Mouse (Mus musculus): ENCODE data around the gene Spata31d1b.
"Not testable (repeated sequence)": the region's sequence is repeated elsewhere in the genome, so short reads cannot be mapped to it uniquely, and the experiment has no call there.

The Spata31d1b gene

GRCm38 (mm10) chr13:59695781-59696180 is 16.3 kb upstream of the Spata31d1b start:
- no peak for DNase-seq (ENCODE audit: low read depth)

DNA sequence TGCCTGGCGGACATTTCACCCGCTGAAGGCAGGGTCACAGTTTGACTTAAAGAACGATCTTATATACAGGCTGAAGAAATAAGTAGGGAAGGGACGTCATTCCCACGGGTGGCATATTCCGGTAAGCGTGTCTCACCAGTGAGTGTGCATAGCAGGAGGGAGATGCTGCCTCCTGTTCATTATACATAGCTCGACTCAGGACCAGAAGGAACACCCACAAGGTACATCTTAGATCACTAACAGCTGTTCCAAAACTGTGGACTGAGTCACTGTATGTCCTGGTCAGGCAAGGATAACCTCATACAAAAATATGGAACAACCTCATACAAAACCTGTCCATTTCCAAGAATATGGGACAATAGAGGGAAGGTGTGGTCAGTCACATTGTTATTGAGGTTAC is 13.0 kb upstream of the Spata31d1b start:
- no peak for DNase-seq (ENCODE audit: low read depth)

- not testable (repeated sequence) for DNase-seq (ENCODE audit: low read depth)
Measured at GRCm38 (mm10) chr13:59700137-59700536, 11.9 kb upstream of the Spata31d1b start.

- DNase-seq (ENCODE audit: low read depth), result no peak
Measured at GRCm38 (mm10) chr13:59703514-59703913, 8.6 kb upstream of the Spata31d1b start.

DNA sequence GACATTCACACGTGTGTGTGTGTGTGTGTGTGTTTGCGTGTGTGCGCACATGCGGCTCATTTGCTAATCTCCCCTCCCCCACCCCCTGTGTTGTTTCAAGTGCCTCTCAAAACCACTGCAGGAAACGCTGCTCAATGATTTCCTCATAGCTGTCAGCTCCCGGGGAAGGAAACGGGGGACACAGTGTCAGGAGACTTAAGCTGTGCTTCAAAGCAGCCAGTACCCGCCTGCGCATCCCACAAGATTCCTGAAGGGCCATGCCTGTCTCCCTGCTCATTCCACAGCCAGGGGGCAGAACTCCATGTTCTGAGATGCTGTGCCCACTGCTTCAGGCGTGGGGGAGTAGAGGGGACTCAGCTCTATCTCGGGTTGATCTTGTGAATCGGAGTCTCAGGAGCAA is 7.5 kb upstream of the Spata31d1b start:
- DNase-seq (ENCODE audit: low read depth), result no peak

- DNase-seq (ENCODE audit: low read depth), result no peak
Measured at GRCm38 (mm10) chr13:59710230-59710629, 1.9 kb upstream of the Spata31d1b start, which contains the start of gene Spata31d1a. TSS of gene Spata31d1a (minus strand) at chr13:59710330.

- DNase-seq (ENCODE audit: low read depth), result no peak
Measured at GRCm38 (mm10) chr13:59713710-59714109, 1.6 kb downstream of the Spata31d1b start.

DNA sequence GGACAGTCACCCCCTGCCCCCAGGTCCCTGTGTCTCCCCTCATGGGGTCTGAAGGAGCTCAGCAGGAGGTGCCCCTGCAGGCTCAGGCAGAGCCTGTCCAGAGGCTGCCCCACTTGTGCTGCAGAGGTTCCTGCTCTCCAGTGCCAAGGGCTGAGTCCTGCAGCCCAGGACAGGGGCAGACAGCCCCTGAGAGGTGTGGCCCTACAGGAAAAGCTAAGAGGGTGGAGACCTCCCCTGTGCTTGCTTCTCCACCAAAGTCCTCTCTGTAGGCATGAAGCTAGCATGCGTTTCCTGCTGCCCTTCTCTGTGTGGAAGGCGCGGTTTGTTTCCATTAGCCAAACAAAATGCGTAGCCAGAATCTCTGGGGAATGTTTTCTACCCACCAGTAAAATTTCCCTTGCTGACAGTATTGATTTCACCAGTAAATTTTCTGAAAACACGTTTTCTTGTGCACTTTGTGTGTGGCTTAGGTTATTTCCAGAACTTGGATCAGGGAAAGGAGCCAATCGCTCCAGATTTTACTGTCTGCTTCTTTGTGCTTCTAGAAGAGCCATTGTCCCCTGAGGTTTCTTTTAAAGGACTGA is 6.9 kb downstream of the Spata31d1b start:
- not testable (repeated sequence) for DNase-seq (ENCODE audit: low read depth)

DNA sequence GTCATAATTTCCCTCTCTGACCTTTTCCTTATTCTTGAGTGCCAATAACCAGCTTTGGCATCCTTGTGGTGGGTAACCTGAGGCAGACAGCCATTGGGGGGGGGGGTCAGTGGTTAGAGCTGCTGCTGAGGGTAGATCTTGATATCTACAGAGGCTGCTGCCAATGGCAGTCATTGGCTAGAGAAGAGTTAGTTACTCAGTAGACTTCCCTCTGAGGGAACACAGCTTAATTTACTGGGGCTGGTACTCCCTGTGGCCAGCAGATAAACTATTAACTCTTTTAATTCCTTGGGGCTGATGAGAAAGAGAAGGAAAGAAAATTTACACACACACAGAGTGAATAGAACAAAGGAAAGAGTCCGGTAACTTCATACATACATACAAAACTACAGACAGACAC is 7.4 kb downstream of the Spata31d1b start:
- DNase-seq (ENCODE audit: low read depth), result no peak

DNA sequence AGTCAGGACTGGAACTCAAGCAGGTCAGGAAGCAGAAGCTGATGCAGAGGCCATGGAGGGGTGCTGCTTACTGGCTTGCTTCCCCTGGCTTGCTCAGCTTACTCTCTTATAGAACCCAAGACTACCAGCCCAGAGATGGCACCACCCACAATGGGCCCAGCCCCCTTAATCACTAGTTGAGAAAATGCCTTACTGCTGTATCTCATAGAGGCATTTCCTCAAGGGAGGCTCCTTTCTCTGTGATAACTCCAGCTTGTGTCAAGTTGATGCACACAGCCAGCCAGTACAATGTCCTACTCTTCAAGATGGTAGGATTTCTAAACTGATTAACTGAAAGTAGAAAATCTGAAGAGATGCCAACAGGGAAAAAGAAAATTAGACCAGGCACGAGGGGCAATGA is 10.0 kb downstream of the Spata31d1b start:
- DNase-seq (ENCODE audit: low read depth), result not testable (repeated sequence)

DNA sequence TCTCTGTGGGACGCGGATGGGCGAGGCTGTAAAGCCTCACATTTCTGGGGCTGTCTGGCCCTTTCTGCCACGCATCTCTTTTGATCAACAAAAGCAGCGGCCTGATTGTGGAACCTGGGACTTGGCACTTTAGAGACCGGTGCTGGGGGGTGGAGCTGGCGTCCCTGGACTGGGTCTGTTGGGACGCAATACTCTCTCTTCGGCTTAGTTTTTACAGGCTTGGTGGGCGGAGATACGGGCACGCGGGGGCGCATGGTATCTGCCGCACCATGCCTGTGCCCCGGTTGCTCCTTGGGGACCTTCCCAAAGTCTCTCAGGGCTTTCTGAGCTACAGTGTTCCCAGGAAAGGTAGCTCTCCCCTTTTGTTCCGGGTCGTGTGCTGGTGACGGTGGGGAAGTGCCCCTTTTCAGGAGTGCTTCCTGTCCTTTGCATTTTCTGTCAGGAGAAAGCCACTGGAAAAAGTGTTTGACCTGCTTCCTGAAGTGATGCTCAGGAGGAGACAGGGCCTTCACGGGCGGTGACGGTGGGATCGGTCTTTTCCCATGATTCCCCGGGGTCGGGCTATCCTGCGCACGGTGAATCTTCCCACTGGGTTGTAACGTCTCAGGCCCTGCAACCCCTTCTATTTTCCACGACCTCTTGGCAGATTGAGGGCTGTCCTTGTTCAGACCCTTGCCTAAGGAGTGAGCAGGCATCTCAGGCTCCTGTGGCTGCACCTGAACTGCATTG is 14.2 kb downstream of the Spata31d1b start:
- DNase-seq (ENCODE audit: low read depth), result no peak

DNA sequence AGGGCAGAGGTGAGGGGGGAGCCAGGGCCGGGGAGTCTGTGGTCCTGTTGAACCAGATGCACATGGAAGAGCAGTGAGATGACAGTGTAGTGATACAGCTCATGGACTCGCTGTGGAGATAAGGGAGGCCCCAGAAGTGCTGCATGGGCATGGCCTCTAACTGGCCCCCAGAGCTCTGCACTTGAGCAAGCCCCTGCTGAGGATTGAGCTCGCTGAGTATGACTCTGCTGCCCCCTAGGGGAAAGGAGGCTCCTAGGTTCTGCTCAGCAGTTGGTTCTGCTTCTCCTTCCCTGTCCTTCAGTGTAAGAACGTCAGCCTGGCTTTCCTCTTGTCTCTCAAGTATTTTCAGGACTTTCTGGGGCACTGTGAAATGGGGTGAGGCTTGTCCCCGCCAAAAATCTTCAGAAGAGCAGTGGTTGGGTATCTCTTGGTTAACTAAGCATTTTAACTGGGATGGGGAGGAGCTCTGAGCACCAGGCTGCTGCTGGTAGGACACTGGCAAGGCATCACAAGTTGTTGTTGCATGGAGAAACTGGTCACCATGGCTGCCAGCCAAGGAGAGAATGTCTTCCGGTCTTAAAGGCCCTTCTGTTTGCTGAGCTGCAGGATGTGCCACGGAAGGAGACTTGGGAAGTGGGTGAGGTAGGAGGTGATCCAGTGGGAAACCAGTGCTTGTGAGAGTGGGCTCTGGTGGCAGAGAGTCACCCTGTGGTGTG is 16.5 kb downstream of the Spata31d1b start:
- DNase-seq (ENCODE audit: low read depth), result peak; percentile 78

- DNase-seq (ENCODE audit: low read depth), result no peak
Measured at GRCm38 (mm10) chr13:59731652-59732051, 19.6 kb downstream of the Spata31d1b start, which contains the start of gene Spata31d1d. TSS of gene Spata31d1d (minus strand) at chr13:59731752.

GRCm38 (mm10) chr13:59733936-59734335 is 21.9 kb downstream of the Spata31d1b start:
- no peak for DNase-seq (ENCODE audit: low read depth)

DNA sequence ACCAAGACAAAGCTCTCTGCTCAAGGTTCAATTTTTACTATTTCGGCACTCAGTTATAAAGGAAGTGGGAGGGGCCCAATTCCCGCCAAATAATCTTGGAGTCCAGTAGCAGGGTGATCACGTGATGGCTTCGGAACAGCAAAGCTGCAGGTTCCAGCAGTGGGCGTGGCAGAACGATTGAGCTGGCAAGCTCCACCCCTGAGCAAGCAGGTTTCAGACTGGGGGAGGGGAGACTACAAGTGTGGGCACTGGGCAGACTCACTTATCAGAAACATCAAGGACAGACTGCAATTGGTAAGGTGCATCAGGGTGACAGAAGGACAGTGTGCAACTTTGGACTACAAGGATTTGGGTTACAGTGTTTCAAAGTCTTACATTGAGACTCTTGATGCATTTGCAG is 22.3 kb downstream of the Spata31d1b start:
- DNase-seq (ENCODE audit: low read depth), result not testable (repeated sequence)

- DNase-seq (ENCODE audit: low read depth), result peak; percentile 44
Measured at GRCm38 (mm10) chr13:59735190-59735589, 23.1 kb downstream of the Spata31d1b start.

DNA sequence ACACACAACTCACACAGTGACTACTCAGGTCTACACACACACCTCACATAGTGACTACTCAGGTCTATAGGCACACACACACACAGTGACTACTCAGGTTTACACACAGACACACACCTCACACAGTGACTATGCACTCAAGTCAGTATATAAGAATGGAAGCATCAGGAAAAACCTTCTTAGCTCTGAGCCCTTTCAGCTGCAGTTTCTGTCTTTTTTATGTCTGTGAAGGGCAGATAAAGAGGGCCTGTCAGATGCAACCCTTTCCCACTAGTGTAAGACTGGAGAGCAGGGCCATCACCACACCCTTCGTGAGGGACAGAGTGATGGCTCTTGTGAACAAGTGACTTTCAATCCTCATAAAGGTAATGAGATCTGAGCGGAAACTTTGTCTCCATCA is 26.4 kb downstream of the Spata31d1b start:
- DNase-seq (ENCODE audit: low read depth), result peak; percentile 61

GRCm38 (mm10) chr13:59739397-59739796 is 27.3 kb downstream of the Spata31d1b start:
- DNase-seq (ENCODE audit: low read depth), result peak; percentile 66

DNA sequence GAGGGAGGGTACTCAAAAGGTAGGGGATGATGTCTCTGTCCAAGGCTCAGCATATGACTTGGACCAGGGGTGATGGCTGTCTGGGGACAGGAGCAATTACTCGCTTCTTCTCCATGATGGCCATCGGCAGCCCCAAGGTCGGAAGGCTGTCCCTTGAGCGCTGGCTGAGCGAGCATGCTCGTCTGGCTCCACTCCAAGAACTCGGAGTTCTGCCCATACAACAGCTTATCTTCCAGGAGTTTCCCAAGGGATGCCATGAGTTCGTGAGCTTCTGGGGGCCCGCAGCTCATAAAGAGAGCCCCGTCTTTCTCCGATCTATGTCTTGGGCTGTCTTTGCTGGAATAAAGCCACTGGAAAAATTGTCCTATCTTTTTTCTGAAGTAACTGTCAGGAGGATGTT is 29.0 kb downstream of the Spata31d1b start:
- no peak for DNase-seq (ENCODE audit: low read depth)

DNA sequence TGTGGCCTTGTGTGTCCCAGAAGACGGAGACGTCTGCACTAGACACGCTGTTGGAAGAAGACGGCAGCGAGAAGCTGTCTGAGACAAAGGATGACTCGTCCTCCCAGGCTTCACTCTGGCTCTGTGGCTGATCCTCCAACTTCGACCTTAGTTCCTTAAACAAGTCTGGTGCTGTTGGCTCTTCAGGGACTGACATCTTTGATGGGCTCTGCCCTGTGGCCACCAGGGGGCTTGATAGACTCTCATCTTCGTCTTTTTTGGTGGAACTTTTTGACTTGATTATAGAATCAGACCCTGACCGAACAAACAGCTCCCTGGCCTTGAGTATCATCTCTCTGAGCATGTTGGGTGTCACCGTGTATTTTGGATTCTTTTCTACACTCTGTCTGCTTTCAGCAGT is 29.6 kb downstream of the Spata31d1b start:
- no peak for DNase-seq (ENCODE audit: low read depth)

DNA sequence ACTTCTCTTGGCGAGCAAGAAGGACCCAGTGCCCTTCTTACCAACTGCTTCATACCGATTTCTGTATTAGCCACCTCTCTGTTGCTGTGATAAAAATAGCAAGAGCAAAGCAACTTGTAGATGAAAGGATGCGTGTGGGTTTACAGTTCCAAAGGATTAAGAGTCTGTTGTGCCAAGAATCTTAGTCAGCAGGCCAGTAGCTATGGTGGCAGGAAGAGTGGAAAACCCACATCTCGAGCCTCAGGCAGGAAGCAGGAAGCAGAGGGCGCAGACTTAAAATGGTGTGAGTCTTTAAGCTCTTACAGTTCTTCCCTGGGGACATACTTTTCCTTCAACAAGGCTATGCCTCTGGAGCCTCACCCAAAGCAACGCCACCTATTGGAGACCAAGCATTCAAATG is 33.4 kb downstream of the Spata31d1b start:
- no peak for DNase-seq (ENCODE audit: low read depth)

GRCm38 (mm10) chr13:59746164-59746563 is 34.1 kb downstream of the Spata31d1b start:
- DNase-seq (ENCODE audit: low read depth), result no peak

DNA sequence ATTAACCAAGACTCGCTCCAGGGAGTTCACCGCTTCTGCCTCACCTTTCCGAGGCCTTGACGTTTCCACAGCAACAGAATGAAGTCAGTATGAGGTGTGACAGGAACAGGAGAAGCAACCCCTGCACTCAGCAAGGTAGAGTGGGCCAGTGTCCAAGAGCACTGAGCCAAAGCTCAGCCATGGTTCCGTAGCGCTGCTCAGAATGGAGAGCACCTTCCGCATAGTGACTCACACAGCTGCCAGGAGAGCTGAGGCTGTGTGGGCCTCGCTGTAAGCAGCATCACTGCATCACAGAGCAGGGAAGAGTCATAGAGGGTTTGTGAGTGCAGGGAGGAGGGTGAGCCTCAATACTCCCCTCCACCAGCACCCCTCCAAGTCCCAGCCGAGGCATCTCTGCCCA is 34.6 kb downstream of the Spata31d1b start, which contains the start of gene 1700014D04Rik:
1700014D04Rik (minus strand) TSS at position 42 of the 400 bp plus-strand sequence.
- no peak for DNase-seq (ENCODE audit: low read depth)

Measured in c-Kit-positive CD71-positive TER-119-negative erythroid progenitor cells, embryonic 14.5 days (primary cell).